Mouse (Mus musculus) effector memory CD4-positive, alpha-beta T cell, adult 7 months (primary cell): ENCODE data around the gene Tcp11. TPM values are rescaled to one million over a fixed set of nuclear protein-coding genes. Genes with fewer than 3 reads are reported as not detected.

Experiments used
- polyA plus RNA-seq: library from polyadenylated mRNA; unstranded; fragments of 100-300 nt; shearing (Covaris generic); gene quantifications from one replicate; pipeline ENCODE4 v1.2.1, GENCODE M21; 2017

The Tcp11 gene
- polyA plus RNA-seq, result 0.69 TPM

GRCm38 (mm10) chr17:28080045-28080816 is at the start of gene Tcp11:
TSS of gene Tcp11 (minus strand) at chr17:28080639.

Other genes with a start within 250 kb of the Tcp11 start
- 105 TPM for gene Snrpc, start 242.5 kb downstream of the Tcp11 start, polyA plus RNA-seq
- 1.5 TPM for gene Uhrf1bp1, start 224.2 kb downstream of the Tcp11 start, polyA plus RNA-seq
- 15.2 TPM for gene Anks1, start 171.3 kb downstream of the Tcp11 start, polyA plus RNA-seq
- gene Taf11, start 170.8 kb downstream of the Tcp11 start, polyA plus RNA-seq, result 26.9 TPM
- 0.21 TPM for gene Scube3, start 61.5 kb upstream of the Tcp11 start, polyA plus RNA-seq
- gene Zfp523, start 96.5 kb upstream of the Tcp11 start, polyA plus RNA-seq, result 18.0 TPM
- 192 TPM for gene Def6, start 127.1 kb upstream of the Tcp11 start, polyA plus RNA-seq
- gene Ppard, start 152.1 kb upstream of the Tcp11 start, polyA plus RNA-seq, result 3.7 TPM
- gene Fance, start 232.9 kb upstream of the Tcp11 start, polyA plus RNA-seq, result 15.5 TPM
- 257 TPM for gene Rpl10a, start 247.8 kb upstream of the Tcp11 start, polyA plus RNA-seq